Mouse (Mus musculus) T-helper 2 cell (primary cell): ENCODE measurements around the gene Gal3st2b.
"Not testable (repeated sequence)": the region's sequence is repeated elsewhere in the genome, so short reads cannot be mapped to it uniquely, and the experiment has no call there.

Experiments used
- in situ Hi-C: fragments of 300-600 bp; cut with MboI, MseI; formaldehyde crosslinking; loops from one replicate; pipeline ENCODE4 v1.15.1; 2025; ENCODE audit warnings: high pct_unique_total_duplicates

Gal3st2b gene

GRCm38 (mm10) chr1:93978287-93978686 lies 60.2 kb downstream of the Gal3st2b start:
- in situ Hi-C loops, result loop anchor here (5.0 kb wide), 1 partner anchor 104 kb away; no protein-coding TSS in a partner anchor

DNA sequence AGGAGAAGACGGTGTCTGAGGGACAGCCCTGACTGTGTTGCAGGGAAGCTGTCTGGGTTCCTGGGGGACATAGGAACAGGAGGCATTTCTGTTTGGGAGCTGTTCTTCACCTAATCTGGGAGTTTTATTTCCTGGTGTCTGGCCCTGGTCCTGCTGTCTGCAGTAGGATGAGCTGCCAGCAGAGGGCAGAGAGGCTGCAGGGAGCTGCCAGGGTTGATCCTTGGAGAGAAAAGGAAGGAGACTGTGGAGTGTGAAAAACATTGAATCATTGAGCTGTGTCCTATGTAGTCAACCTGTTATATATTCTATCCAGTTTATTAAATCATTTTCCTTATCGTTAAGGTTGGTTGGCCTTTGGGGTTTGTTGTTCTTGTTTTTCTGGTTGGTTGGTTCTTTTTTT lies 62.8 kb downstream of the Gal3st2b start:
- in situ Hi-C loops, result not testable (repeated sequence)

- in situ Hi-C loops, result no loop called here
These were observed 68.1 kb downstream of the Gal3st2b start for GRCm38 (mm10) chr1:93986167-93986566.

DNA sequence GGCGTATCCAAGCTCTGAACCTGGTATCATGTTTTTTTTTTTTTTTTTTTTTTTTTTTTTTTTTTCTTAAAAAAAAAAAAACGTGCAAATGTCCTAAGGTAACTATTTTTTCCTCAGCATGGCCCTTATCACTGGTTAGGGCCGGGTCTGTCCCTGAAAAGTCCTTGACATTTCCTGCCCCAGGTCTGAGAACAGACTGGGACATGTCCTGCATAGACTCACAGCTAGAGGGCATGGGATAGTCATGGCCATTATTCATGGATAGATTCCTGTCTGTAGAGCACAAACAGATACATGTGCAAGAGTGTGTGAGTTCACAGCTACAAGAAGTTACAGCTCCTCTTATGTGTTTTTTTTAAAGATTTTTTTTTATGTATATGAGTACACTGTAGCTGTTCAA lies 70.7 kb downstream of the Gal3st2b start:
- in situ Hi-C loops, result no loop called here

GRCm38 (mm10) chr1:93990209-93990608 lies 72.1 kb downstream of the Gal3st2b start, which contains the start of gene Gal3st2c:
TSS of gene Gal3st2c (plus strand) at chr1:93990509.
- in situ Hi-C loops, result loop anchor here (5.0 kb wide), 1 partner anchor 68 kb away; no protein-coding TSS in a partner anchor

- in situ Hi-C loops, result loop anchor here (5.0 kb wide), 1 partner anchor 69 kb away; no protein-coding TSS in a partner anchor
These were observed 73.0 kb downstream of the Gal3st2b start for GRCm38 (mm10) chr1:93991068-93991467.

DNA sequence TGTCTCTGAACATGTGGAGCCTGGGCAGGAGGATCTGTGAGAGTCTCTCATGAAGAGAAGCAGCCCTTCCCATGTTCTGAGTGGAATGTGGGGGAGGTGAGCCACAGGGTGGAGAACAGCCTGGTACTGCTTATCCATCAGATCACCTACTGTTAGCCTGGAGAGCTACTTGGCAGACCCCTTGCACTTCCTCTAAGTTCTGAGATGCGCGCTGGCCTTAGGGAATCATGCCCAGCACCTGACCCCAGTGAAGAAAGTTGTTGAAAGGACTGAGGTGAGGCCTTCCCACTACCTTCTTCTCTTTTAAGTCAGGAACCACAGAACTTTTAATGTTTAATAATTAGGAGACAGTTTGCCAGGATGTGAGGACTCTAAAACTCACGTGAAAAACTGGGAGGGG lies 73.4 kb downstream of the Gal3st2b start:
- in situ Hi-C loops, result loop anchor here (5.0 kb wide), 1 partner anchor 69 kb away; no protein-coding TSS in a partner anchor
